Mouse (Mus musculus) ovary, adult 10 weeks (tissue): Measurements from ENCODE around the gene Tnfaip8l2. TPM values are rescaled to one million over a fixed set of nuclear protein-coding genes. Genes with fewer than 3 reads are reported as not detected.

Source experiments
- polyA plus RNA-seq: library from polyadenylated mRNA; stranded (reverse); fragments of 350-450 nt; fragmentation: Illumina TruSeq; extraction: RNeasy Lipid Tissue Mini Kit (QIAGEN cat#74804); gene quantifications from one replicate; pipeline ENCODE4 v1.2.3, GENCODE M21; 2014

Tnfaip8l2 gene
- not detected for polyA plus RNA-seq

GRCm38 (mm10) chr3:95141952-95142616 lies at the start of gene Tnfaip8l2:
TSS of gene Tnfaip8l2 (minus strand) at chr3:95142360.

DNA sequence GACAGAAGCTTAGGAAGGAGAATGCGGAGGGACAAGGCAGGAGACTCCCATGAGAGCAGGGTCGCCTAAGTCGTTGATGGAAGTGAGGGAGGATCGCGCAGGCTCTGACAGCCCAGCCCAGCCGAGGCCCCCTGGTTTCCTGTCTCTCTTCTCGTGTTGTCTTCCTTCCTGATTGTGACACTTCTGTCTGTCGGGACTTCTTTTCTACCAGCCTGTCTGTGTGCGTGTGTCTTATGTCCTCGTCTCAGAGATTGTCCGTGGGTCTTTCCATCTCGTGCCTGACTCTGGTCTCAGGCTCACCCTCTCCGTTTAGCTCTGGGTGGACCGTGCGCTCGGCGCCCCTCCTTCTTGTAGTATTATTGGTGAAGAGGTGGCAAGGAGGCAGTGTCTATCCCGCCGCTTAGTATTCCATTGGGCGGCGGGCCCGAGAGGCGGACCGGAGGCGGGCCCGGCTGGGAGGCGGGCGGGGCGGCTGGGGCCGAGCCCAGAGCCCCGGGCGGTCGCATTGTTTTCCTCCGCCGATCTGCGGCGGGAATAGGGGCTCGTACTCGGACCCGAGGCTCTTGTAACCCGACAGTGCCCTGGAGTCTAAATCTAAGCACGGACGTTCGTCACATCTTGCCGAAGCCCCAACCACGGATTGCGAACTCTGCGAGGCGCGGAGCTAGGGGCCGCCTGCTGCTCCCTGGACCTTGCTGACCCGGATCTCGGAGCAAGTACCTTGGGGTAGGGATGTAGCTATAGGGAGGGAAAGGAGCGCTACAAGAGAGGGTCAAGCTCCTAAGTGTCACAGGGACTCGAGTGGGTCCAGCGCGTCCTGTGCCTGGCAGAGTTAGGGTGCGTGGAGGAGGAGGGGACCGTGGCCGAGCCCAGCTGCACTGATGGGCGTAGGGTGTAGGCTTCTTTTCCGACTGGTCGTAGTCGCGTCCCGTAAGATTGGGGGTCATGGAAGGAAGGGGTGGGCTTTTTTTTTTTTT lies 18.1 kb upstream of the Tnfaip8l2 start, which contains the start of gene Sema6c:
TSS of gene Sema6c (plus strand) at position 471 of the 977 bp plus-strand sequence.

GRCm38 (mm10) chr3:95133680-95134101 lies 8.5 kb downstream of the Tnfaip8l2 start, which contains the start of the genes Scnm1 and Lysmd1:
TSS of gene Scnm1 (minus strand) at chr3:95134011.
TSS of gene Lysmd1 (plus strand) at chr3:95134088.

GRCm38 (mm10) chr3:95124246-95124645 lies 17.9 kb downstream of the Tnfaip8l2 start, which contains the start of gene Tmod4:
TSS of gene Tmod4 (plus strand) at chr3:95124476.

DNA sequence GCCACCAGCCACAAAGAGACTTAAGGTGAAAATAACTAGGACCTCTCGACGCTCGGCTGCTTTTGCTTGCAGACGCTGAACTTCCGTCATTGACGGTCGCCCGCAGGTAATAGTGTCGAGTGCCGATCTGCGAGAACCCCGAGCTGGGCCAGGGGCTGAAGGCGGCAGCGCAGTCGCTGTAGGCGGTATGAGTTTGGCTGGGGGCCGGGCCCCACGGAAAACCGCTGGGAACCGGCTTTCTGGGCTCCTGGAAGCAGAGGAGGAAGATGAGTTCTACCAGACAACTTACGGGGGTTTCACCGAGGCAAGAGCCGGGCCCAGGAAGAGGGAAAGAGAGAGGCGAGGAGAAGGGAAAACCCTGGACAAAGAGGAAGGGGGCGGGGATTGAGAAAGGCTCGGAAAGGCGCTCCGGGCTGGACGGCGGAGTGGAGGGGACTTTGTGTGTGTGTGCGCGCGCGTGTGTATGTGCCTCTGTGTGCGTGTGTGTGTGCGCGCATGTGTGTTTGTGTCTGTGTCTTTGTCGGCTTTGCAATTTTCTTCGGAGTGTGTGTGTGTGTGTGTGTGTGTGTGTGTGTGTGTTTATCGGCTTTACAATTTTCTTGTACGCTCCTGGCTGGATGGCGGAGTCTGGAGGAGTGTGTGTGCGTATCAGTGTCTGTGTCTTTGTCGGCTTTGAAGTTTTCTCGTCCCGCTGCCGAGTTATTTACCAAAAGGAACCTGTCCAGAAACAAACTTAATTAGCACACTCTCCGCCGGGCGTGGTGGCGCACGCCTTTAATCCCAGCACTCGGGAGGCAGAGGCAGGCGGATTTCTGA lies 31.0 kb downstream of the Tnfaip8l2 start, which contains the start of gene Vps72:
TSS of gene Vps72 (plus strand) at position 112 of the 816 bp plus-strand sequence.

DNA sequence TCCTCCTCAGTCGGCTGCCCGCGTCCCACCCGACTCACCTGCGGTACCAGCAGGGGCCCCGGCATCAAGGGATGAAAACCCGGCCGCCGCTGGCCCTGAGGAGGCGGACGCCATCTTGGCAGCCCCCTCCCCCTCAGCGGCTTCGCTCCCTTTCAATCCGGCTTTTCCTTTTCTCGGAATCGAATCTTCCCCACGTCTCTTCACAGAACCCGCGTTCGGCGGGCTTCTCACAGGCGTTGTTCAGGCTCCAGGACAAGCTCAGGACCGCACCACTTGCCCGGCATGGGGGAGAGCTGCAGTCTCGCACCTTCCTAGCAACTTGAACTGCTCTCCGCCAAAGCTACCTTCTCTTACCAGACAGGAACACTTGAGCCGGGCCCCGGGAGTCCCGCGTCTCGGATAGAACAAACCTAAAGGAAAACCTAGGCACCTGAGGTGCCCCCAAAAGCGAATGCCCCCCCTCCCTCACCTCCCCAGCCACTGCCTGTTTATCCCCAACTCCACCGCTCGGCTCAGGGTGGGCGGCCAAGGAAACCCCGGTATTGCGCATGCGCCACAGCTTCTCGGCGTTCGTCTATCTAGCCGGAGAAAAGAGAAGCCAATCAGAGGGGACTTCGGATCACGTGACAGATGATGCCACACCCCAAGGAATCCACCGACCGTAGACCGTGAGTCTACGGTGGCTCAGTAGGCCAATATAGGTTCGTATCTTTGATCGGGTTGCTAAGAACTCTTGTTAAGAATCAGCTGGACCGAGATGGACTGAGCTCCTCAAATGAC lies 35.6 kb downstream of the Tnfaip8l2 start, which contains the start of gene Pip5k1a:
TSS of gene Pip5k1a (minus strand) at position 593 of the 780 bp plus-strand sequence.

Other genes with a start within 250 kb of the Tnfaip8l2 start
- gene Selenbp1, start 209.3 kb downstream of the Tnfaip8l2 start, polyA plus RNA-seq, result 3.3 TPM
- gene Rfx5, start 188.3 kb downstream of the Tnfaip8l2 start, polyA plus RNA-seq, result 23.9 TPM
- gene Pi4kb, start 167.6 kb downstream of the Tnfaip8l2 start, polyA plus RNA-seq, result 6.7 TPM
- gene Zfp687, start 126.9 kb downstream of the Tnfaip8l2 start, polyA plus RNA-seq, result 8.8 TPM
- 9.3 TPM for gene Psmd4, start 99.7 kb downstream of the Tnfaip8l2 start, polyA plus RNA-seq
- gene Pip5k1a, start 35.4 kb downstream of the Tnfaip8l2 start, polyA plus RNA-seq, result 25.1 TPM
- 16.5 TPM for gene Vps72, start 31.3 kb downstream of the Tnfaip8l2 start, polyA plus RNA-seq
- not detected for gene Tmod4, start 17.9 kb downstream of the Tnfaip8l2 start, polyA plus RNA-seq
- 21.2 TPM for gene Scnm1, start 8.3 kb downstream of the Tnfaip8l2 start, polyA plus RNA-seq
- 1.9 TPM for gene Lysmd1, start 8.3 kb downstream of the Tnfaip8l2 start, polyA plus RNA-seq
- gene Sema6c, start 18.1 kb upstream of the Tnfaip8l2 start, polyA plus RNA-seq, result 0.34 TPM
- 35.3 TPM for gene Gabpb2, start 75.6 kb upstream of the Tnfaip8l2 start, polyA plus RNA-seq
- 17.5 TPM for gene Cdc42se1, start 86.4 kb upstream of the Tnfaip8l2 start, polyA plus RNA-seq
- 19.0 TPM for gene Mllt11, start 89.8 kb upstream of the Tnfaip8l2 start, polyA plus RNA-seq
- 0.26 TPM for gene Gm128, start 99.2 kb upstream of the Tnfaip8l2 start, polyA plus RNA-seq
- gene Bnipl, start 108.8 kb upstream of the Tnfaip8l2 start, polyA plus RNA-seq, result 0.83 TPM
- gene Mindy1, start 139.0 kb upstream of the Tnfaip8l2 start, polyA plus RNA-seq, result 125 TPM
- gene Prune1, start 139.7 kb upstream of the Tnfaip8l2 start, polyA plus RNA-seq, result 13.7 TPM
- gene Anxa9, start 164.8 kb upstream of the Tnfaip8l2 start, polyA plus RNA-seq, result 0.66 TPM
- gene Cers2, start 172.4 kb upstream of the Tnfaip8l2 start, polyA plus RNA-seq, result 104 TPM
- 28.5 TPM for gene Setdb1, start 214.8 kb upstream of the Tnfaip8l2 start, polyA plus RNA-seq